Mouse (Mus musculus): Measurements from ENCODE around the gene Fam173a. TPM values are rescaled to one million over a fixed set of nuclear protein-coding genes. Genes with fewer than 3 reads are reported as not detected.

The Fam173a gene
- 82.5 and 101 TPM in 2 replicates for polyA plus RNA-seq (2015; fragmentation: Nextera tagmentation; extraction: Ambion mirVana)

DNA sequence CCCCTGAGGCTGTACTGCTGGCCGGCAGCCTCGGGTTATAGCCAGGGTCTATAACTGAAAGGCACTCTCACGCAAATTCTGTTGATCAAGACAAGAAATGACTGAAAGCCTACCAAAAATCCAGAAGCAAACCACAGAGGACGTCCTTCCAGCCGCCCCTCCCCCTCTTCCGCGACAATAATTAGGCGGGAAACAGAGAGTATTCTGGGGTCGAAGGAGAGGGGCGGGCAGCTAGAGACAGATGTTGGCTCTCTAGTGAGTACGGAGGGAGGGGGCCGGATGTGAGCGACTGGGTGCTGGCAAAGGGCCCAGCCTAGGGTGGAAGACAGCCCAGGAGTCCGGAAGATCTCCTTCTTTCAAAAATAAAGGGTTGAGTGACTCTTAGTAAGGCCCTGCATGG is at the start of gene Fam173a:
TSS of gene Fam173a (minus strand) at position 287 of the 400 bp plus-strand sequence.
- Histone ChIP-seq H3K4me2 (replicated peaks) (peak within 1 kb of the TSS; percentile 86), H3K4me1 (replicated peaks) (peaks cover 47% of the 10 kb centered on the region), H3K27ac (peak within 1 kb of the TSS; percentile 95), H3K9me3 (no peaks in the 10 kb centered on the region), H3K9ac (peak within 1 kb of the TSS; percentile 72), H3K27me3 (replicated peaks) (no peaks in the 10 kb centered on the region), H3K4me3 (replicated peaks) (peak within 1 kb of the TSS; percentile 69), H3K36me3 (peaks cover 11% of the 10 kb centered on the region; the same call in 1 of the 2 replicates)
- WGBS, result under 1% methylated on average over 14 of the region's 14 CpGs
- peak; percentile 71 for ATAC-seq

DNA sequence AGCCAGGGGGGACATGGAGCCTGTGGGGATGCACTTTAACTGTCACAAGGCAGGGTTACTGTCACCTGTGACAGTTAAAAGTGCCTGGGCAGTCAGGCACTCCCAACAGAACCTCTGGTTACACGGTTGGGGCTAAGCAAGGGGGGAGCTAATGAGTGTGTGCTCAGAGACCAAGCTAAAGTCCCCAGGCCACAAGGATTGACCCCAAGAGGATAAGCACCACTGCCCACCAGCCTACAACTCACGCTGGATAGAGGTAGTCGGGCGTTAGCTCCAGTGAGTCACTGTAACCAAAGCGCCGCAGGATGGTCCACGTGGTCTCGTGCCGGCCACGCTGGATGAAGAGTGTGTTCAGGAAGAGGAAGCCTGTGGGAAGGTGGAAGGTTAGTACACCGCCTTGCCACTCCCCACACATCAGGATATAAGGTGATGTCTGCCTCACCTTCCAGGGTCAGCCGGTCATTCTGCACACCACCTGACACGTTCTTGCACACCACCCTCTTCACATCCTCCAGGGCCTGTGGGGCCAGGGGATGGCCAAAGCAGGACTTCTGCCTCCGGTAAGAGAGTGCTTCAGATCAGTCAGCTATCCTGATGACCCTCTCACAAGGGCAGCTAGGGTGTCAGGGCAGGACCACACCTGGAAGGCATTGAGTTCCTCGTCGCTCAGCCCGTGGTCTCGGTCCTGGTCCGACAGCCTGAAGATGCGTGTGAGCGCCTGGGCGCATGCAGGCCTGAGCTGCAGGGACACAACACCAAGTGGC is 48.6 kb upstream of the Fam173a start, which contains the start of gene Gm20683:
TSS of gene Gm20683 (minus strand) at position 647 of the 764 bp plus-strand sequence.
- no peak for ATAC-seq
- Histone ChIP-seq H3K27me3 (replicated peaks) (no peaks in the 10 kb centered on the region), H3K9ac (no peak within 1 kb of the TSS), H3K36me3 (peaks cover 21% of the 10 kb centered on the region), H3K4me1 (replicated peaks) (peaks cover 47% of the 10 kb centered on the region), H3K4me3 (replicated peaks) (no peak within 1 kb of the TSS), H3K27ac (no peak within 1 kb of the TSS), H3K4me2 (replicated peaks) (no peak within 1 kb of the TSS), H3K9me3 (no peaks in the 10 kb centered on the region)
- whole genome bisulfite sequencing, result 93% methylated on average over 22 of the region's 22 CpGs

DNA sequence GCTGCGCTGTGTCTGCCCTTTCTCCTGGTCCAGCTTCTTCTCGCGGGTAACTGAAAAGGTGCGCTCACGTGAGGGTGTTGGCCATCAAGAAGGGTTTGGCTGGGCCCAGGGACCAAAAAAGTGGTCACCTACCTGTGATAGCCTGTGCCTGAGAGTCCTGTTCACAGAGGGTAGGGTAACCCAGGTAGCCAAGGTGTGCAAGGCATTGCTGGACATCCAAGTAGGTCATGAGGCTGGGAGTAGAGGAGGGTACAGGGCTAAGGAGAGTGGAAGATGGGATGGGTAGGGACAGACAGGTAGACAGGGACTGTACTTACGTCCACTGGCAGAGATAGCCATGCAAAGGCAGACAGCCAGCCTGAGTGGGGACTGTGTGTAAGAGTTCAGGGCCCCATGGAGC is 47.8 kb upstream of the Fam173a start:
- Histone ChIP-seq H3K27ac (no peak overlapping the region), H3K9ac (no peak overlapping the region), H3K4me1 (replicated peaks) (peaks cover 54% of the 10 kb centered on the region), H3K9me3 (no peaks in the 10 kb centered on the region), H3K4me2 (replicated peaks) (no peak overlapping the region), H3K36me3 (peaks cover 21% of the 10 kb centered on the region), H3K4me3 (replicated peaks) (no peak overlapping the region), H3K27me3 (replicated peaks) (no peaks in the 10 kb centered on the region)
- ATAC-seq, result no peak
- WGBS, result 96% methylated on average over 6 of the region's 6 CpGs

DNA sequence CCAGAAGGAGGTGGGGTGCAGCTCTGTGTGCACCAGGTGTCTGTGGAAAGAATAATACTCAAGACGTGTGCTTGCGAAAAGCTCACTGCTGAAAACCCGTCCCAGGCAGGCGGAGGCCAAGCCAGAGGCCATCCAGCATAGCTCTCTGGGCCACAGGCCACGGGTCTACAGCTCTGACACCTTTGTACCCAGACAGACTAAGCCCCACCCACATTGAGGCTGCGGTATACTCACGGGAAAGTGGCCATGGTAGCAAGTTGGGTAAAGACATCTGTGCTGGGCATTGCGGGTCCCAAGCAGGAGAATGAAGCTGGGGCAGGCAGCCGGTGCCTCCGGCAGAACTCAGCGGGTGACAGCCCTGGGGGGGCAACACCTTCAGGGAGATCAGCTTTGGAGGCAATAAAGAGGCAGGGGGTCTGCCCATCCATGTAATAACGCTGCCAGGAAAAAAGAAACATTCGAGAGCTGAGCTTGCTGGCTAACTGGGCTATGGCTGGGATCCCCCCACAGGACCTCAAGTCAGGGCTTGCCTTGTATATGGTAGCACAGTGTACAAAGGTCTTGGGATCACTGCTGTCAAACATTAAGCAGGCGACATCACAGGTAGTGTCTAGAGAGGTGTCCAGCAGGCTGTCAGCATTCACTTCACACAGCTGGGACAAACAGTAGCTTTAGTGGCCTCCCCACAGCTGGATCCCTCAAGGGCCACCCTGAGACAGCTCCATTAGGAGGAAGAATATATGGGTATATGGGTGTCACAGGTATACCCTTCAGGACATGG is 46.9 kb upstream of the Fam173a start:
- no peak overlapping the region for H3K4me3 ChIP-seq (replicated peaks)
- no peaks in the 10 kb centered on the region for H3K9me3 ChIP-seq
- H3K4me2 ChIP-seq (replicated peaks), result peak overlapping the region; percentile 14; the same call in 1 of the 2 replicates
- no peak overlapping the region for H3K9ac ChIP-seq
- WGBS, result 83% methylated on average over 14 of the region's 14 CpGs
- peaks cover 57% of the 10 kb centered on the region for H3K4me1 ChIP-seq (replicated peaks)
- ATAC-seq, result peak; percentile 33; the same call in 1 of the 2 replicates
- H3K27ac ChIP-seq, result no peak overlapping the region
- H3K27me3 ChIP-seq (replicated peaks), result no peaks in the 10 kb centered on the region
- peaks cover 21% of the 10 kb centered on the region for H3K36me3 ChIP-seq

DNA sequence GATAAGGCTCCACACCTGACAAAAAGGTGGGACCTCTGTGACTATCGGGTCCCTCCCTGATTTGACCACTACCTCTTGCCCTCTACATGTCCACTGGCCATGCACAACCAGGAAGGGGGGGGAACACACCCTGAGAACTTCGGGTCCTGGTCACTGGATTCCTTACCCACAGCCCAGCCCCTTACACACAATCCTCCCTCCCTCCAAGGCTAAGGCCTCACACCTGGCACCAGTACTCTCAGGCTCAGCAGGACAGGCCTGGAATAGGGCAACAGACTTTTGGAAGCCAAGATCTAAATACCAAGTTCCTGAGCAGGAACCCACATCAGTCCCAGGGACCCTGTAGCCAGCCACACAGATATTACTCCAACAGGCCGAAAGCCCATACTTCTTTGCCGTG is 46.2 kb upstream of the Fam173a start:
- no peak overlapping the region for H3K4me2 ChIP-seq (replicated peaks)
- H3K27me3 ChIP-seq (replicated peaks), result no peaks in the 10 kb centered on the region
- H3K27ac ChIP-seq, result no peak overlapping the region
- no peak overlapping the region for H3K4me3 ChIP-seq (replicated peaks)
- WGBS, result 84% methylated on average over 4 of the region's 4 CpGs
- H3K4me1 ChIP-seq (replicated peaks), result peaks cover 63% of the 10 kb centered on the region
- H3K9ac ChIP-seq, result no peak overlapping the region
- peaks cover 21% of the 10 kb centered on the region for H3K36me3 ChIP-seq
- H3K9me3 ChIP-seq, result no peaks in the 10 kb centered on the region
- no peak for ATAC-seq

DNA sequence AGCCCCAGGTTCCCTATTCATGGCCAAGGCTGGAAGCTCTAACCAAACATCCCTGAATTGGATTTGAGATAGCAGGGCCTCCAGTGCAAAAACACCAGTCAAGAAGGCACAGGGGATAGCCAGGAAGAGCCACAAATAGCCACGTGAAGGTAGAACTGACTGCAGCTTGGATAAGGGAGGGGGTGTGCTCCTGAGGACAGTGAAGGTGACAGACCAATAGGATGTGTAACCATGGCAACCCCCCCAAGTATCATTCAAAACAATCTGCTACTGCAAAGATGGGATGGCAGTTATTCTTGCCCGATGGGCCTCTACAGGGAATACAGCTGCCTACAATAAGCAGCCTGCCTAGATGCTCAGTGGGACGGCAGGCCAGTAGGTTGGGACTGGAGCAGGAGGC is 44.8 kb upstream of the Fam173a start:
- no peak overlapping the region for H3K4me3 ChIP-seq (replicated peaks)
- H3K36me3 ChIP-seq, result peaks cover 21% of the 10 kb centered on the region
- peak overlapping the region; percentile 22; the same call in 1 of the 2 replicates for H3K27ac ChIP-seq
- H3K4me2 ChIP-seq (replicated peaks), result peak overlapping the region; percentile 91
- H3K4me1 ChIP-seq (replicated peaks), result peaks cover 52% of the 10 kb centered on the region
- WGBS, result 50% methylated on average over 3 of the region's 3 CpGs
- no peak for ATAC-seq
- H3K9me3 ChIP-seq, result no peaks in the 10 kb centered on the region
- no peaks in the 10 kb centered on the region for H3K27me3 ChIP-seq (replicated peaks)
- H3K9ac ChIP-seq, result no peak overlapping the region

DNA sequence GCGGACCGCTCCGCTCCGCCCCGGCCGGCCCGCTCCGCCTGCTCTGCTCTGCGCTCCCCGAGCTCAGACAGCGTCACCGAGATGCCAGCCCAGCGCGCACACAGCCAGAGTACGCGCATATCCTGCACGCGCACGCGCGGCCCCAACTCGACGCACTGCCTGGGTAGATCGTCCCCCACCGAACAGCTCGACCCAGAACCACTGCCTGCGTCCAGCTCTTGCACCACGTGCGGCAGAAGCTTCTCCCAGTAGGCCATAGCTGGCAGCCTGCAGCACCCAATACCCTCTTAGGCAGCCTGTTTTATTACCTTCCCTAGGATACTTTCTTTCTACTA is 44.3 kb upstream of the Fam173a start, which contains the start of gene Rhbdl1:
TSS of gene Rhbdl1 (minus strand) at position 220 of the 335 bp plus-strand sequence.
- Histone ChIP-seq H3K9ac (peak within 1 kb of the TSS; percentile 50), H3K27ac (peak within 1 kb of the TSS; percentile 27; the same call in 1 of the 2 replicates), H3K36me3 (peaks cover 17% of the 10 kb centered on the region), H3K4me3 (replicated peaks) (peak within 1 kb of the TSS; percentile 34), H3K4me1 (replicated peaks) (peaks cover 50% of the 10 kb centered on the region), H3K9me3 (no peaks in the 10 kb centered on the region), H3K27me3 (replicated peaks) (no peaks in the 10 kb centered on the region), H3K4me2 (replicated peaks) (peak within 1 kb of the TSS; percentile 91)
- ATAC-seq, result 0 out of 2 replicates have a peak, but pooled peaks have one; percentile 4
- WGBS, result 1% methylated on average over 29 of the region's 29 CpGs

DNA sequence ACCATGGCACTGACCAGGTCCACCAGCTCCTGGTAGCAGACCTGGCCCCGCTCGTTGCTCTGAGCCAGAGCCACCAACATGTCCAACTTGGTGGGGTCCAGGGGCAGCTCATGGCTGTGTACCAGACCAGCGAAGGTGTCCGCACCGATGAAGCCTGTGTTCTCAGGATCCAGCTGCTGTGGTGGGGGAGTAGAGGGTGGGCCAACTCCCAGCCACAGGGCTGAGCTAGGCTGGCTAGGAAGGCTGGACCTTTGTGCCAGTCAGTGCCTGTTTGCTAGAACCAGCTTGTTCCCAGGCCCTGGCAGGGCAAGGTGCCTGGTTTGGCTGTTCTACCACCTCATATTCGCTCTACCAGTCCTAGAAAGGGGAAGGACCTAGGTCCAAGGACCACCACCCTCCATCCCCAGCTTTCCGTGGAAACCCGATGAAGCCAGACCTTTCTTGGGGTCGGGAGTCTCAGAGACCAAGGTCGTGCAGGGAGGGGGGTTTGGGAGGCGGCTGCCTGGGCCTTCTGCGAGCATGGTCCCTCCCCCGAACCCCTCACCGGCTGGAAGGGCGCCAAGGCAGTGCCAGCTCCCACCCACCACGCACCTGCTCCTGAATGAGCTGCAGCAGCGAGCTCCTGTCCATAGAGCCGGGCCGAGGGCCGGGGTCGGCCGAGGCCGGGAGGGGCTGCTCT is 43.8 kb upstream of the Fam173a start:
- Histone ChIP-seq H3K4me3 (replicated peaks) (peak overlapping the region; percentile 34), H3K27ac (peak overlapping the region; percentile 27; the same call in 1 of the 2 replicates), H3K9me3 (no peaks in the 10 kb centered on the region), H3K36me3 (peaks cover 14% of the 10 kb centered on the region), H3K27me3 (replicated peaks) (no peaks in the 10 kb centered on the region), H3K4me1 (replicated peaks) (peaks cover 55% of the 10 kb centered on the region), H3K9ac (peak overlapping the region; percentile 50), H3K4me2 (replicated peaks) (peak overlapping the region; percentile 91)
- WGBS, result 23% methylated on average over 23 of the region's 23 CpGs
- ATAC-seq, result no peak

DNA sequence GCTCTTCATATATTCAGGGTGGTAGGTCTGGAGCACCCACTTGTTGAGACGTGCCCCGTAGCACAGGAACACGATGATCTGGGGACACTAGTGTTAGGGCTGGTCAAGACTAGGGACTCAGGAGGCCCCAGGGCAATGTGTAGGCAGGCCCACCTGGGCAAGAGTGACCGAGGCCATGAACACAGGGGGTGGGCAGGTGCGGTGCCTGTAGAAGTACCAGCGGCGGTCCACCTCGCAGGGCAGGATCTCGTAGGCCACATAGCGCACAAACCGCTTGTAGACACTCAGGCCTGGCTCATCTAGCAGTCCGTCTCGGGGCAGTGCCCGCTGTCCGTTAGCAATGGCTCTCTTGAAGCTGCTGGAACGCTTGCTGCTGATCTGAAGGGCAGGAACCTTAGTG is 43.1 kb upstream of the Fam173a start:
- ATAC-seq, result no peak
- Histone ChIP-seq H3K4me3 (replicated peaks) (no peak overlapping the region), H3K27me3 (replicated peaks) (no peaks in the 10 kb centered on the region), H3K9me3 (no peaks in the 10 kb centered on the region), H3K9ac (0 out of 2 replicates have a peak overlapping the region, but pooled peaks have one; percentile 50), H3K4me2 (replicated peaks) (peak overlapping the region; percentile 91; the same call in 1 of the 2 replicates), H3K27ac (no peak overlapping the region), H3K36me3 (peaks cover 17% of the 10 kb centered on the region), H3K4me1 (replicated peaks) (peaks cover 62% of the 10 kb centered on the region)
- WGBS, result 91% methylated on average over 16 of the region's 16 CpGs

DNA sequence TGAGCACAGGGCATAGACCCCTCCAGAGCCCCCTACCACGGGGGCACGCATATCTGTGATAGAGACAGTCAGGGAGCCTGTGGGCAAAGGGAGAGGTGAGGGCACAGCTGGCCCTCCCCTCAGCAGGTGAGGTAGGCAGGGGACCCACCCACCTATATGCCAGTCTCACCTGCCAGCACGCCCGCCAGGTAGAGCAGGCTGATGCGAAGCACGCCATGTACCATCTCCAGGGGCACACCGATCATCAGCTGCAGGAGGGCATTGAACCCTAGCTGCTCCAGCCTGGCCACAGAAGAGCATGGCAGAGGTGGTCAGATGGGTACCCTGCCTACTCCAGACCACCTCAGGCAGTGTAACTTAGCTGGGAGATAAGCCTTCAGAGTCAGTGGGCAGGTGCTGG is 42.6 kb upstream of the Fam173a start:
- ATAC-seq, result no peak
- Histone ChIP-seq H3K4me1 (replicated peaks) (peaks cover 65% of the 10 kb centered on the region), H3K27ac (no peak overlapping the region), H3K4me3 (replicated peaks) (peak overlapping the region; percentile 83; the same call in 1 of the 2 replicates), H3K27me3 (replicated peaks) (no peaks in the 10 kb centered on the region), H3K4me2 (replicated peaks) (peak overlapping the region; percentile 91), H3K36me3 (peaks cover 21% of the 10 kb centered on the region), H3K9ac (peak overlapping the region; percentile 85; the same call in 1 of the 2 replicates), H3K9me3 (no peaks in the 10 kb centered on the region)
- 93% methylated on average over 7 of the region's 7 CpGs for WGBS

DNA sequence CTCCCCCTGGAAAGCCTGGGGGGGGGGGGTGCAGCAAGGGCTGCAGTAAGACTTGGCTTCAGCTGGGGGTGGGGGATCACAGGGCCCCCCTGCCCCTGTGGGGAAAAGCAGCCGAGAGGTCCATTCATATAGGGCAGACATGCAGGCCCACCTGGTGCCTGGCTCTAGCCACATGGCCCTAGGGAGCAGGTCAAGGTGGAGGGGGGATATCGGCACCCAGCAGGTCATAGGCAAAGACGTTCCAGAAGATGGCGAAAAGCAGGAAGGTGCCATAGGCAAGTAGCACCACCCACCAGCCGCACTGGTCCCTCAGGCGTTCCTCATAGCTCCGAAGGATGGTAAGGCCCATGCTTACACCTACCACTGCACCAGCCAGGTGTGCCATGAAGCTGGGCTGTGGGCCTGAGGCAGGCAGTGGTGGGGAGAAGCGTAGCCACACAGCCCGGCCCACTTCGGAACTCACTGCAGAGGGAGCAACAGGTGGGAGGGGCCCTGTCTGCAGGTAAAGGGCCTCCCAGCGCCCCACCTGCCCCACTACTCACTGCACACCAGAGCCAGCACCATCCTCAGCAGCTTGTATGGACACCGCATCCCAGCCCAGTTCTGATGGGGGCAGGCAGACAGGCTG is 42.0 kb upstream of the Fam173a start:
- H3K4me2 ChIP-seq (replicated peaks), result peak overlapping the region; percentile 91
- no peaks in the 10 kb centered on the region for H3K27me3 ChIP-seq (replicated peaks)
- peak overlapping the region; percentile 83 for H3K4me3 ChIP-seq (replicated peaks)
- no peak for ATAC-seq
- H3K27ac ChIP-seq, result no peak overlapping the region; the same call in 1 of the 2 replicates
- H3K36me3 ChIP-seq, result peaks cover 21% of the 10 kb centered on the region
- peak overlapping the region; percentile 85 for H3K9ac ChIP-seq
- H3K9me3 ChIP-seq, result no peaks in the 10 kb centered on the region
- peaks cover 70% of the 10 kb centered on the region for H3K4me1 ChIP-seq (replicated peaks)
- WGBS, result 77% methylated on average over 12 of the region's 12 CpGs
